Mouse (Mus musculus) midbrain, postnatal 0 days (tissue): ENCODE data around the gene Krt39. TPM values are rescaled to one million over a fixed set of nuclear protein-coding genes. Genes with fewer than 3 reads are reported as not detected.

Experiments used
- ATAC-seq: fragments of 200-750 bp; cut with Nextera tagmentation; 2 replicates; pipeline ENCODE4 v1.8.0; 2017; ENCODE audit warnings: moderate number of reproducible peaks, mild to moderate bottlenecking, moderate TSS enrichment, moderate library complexity; ENCODE audit not compliant: low FRiP score
- DNase-seq: peaks from one replicate; pipeline ENCODE4 v3.0.0-alpha.2; 2015; ENCODE audit warnings: low spot score
- H3K27ac ChIP-seq: fragments of 300-500 bp; sonication (generic); 2 replicates; pipeline ENCODE4 v1.5.1; 2014; ENCODE audit warnings: low read depth, mild to moderate bottlenecking, low read length, mixed read lengths
- H3K27me3 ChIP-seq: fragments of 300-500 bp; sonication (generic); 2 replicates; pipeline ENCODE4 v1.6.1; 2014; ENCODE audit warnings: low read length, control low read depth, mixed read lengths; ENCODE audit not compliant: insufficient read depth
- H3K36me3 ChIP-seq: fragments of 300-500 bp; sonication (generic); 2 replicates; pipeline ENCODE4 v1.6.1; 2014; ENCODE audit warnings: low read length, control low read depth, mixed read lengths; ENCODE audit not compliant: insufficient read depth
- H3K4me1 ChIP-seq: fragments of 300-500 bp; sonication (generic); 2 replicates; pipeline ENCODE4 v1.6.1; 2014; ENCODE audit warnings: mild to moderate bottlenecking, control low read depth, antibody characterized with exemption, low read length, mixed read lengths; ENCODE audit not compliant: insufficient read depth
- H3K4me2 ChIP-seq: fragments of 300-500 bp; sonication (generic); 2 replicates; pipeline ENCODE4 v1.6.1; 2014; ENCODE audit warnings: low read depth, mild to moderate bottlenecking, low read length, mixed read lengths; ENCODE audit not compliant: poor library complexity, severe bottlenecking
- H3K4me3 ChIP-seq: fragments of 300-500 bp; sonication (generic); 2 replicates; pipeline ENCODE4 v1.5.1; 2014; ENCODE audit warnings: low read depth, mild to moderate bottlenecking, low read length, moderate library complexity
- H3K9ac ChIP-seq: fragments of 300-500 bp; sonication (generic); replicated peaks from 2 replicates; pipeline ENCODE4 v1.6.1; 2014; ENCODE audit warnings: mild to moderate bottlenecking, low read length, moderate library complexity, mixed read lengths; ENCODE audit not compliant: poor library complexity, severe bottlenecking
- H3K9me3 ChIP-seq: fragments of 300-500 bp; sonication (generic); 2 replicates; pipeline ENCODE4 v1.6.1; 2016; ENCODE audit warnings: low read length, control low read depth
- CTCF ChIP-seq: IDR thresholded peaks from 2 replicates; pipeline ENCODE4 v1.5.1; 2016; ENCODE audit warnings: antibody characterized with exemption, mild to moderate bottlenecking
- WGBS: fragments of 180-500 bp; shearing (Covaris S2); extraction: QIAGEN DNeasy Blood & Tissue Kit; methylation state at CpG from one replicate; pipeline ENCODE4 v1.1.7; 2014; 5-methylcytosine and 5-hydroxymethylcytosine counted together
- polyA plus RNA-seq: library from polyadenylated mRNA; unstranded; fragments of >200 nt; fragmentation: Nextera tagmentation; extraction: Ambion mirVana; gene quantifications from 2 replicates; pipeline ENCODE4 v1.2.1, GENCODE M21; 2015
- total RNA-seq: library from RNA; depleted of rRNA; stranded (reverse); fragments of >200 nt; gene quantifications from 2 replicates; pipeline ENCODE4 v1.2.3, GENCODE M21; 2014; rRNA removed

Krt39 gene
- total RNA-seq (not detected in 2 replicates), polyA plus RNA-seq (not detected in 2 replicates)

GRCm38 (mm10) chr11:99521288-99521860 lies at the start of gene Krt39:
TSS of gene Krt39 (minus strand) at chr11:99521338.
- Histone ChIP-seq H3K9me3 (no peaks in the 10 kb centered on the region), H3K36me3 (no peaks in the 10 kb centered on the region), H3K27me3 (no peaks in the 10 kb centered on the region), H3K27ac (no peak within 1 kb of the TSS), H3K4me2 (no peak within 1 kb of the TSS), H3K4me1 (no peaks in the 10 kb centered on the region), H3K4me3 (no peak within 1 kb of the TSS), H3K9ac (no peak within 1 kb of the TSS)
- no peak for TF ChIP-seq CTCF
- WGBS, result 86% methylated on average over 13 of the region's 13 CpGs
- DNase-seq (no peak), ATAC-seq (no peak)

GRCm38 (mm10) chr11:99566530-99566929 lies 45.4 kb upstream of the Krt39 start, which contains the start of gene Krtap3-1:
TSS of gene Krtap3-1 (minus strand) at chr11:99566630.
- H3K4me3 ChIP-seq, result no peak within 1 kb of the TSS
- no peak for DNase-seq
- no peak within 1 kb of the TSS for H3K9ac ChIP-seq
- H3K4me2 ChIP-seq, result no peak within 1 kb of the TSS
- H3K27ac ChIP-seq, result no peak within 1 kb of the TSS
- H3K36me3 ChIP-seq, result no peaks in the 10 kb centered on the region
- no peak for TF ChIP-seq CTCF
- no peaks in the 10 kb centered on the region for H3K9me3 ChIP-seq
- ATAC-seq, result no peak
- H3K4me1 ChIP-seq, result no peaks in the 10 kb centered on the region
- 97% methylated on average over 7 of the region's 7 CpGs for WGBS
- no peaks in the 10 kb centered on the region for H3K27me3 ChIP-seq

- no peaks in the 10 kb centered on the region for H3K27me3 ChIP-seq
- no peak overlapping the region for H3K27ac ChIP-seq
- ATAC-seq, result no peak
- no peak for DNase-seq
- 84% methylated on average over 6 of the region's 6 CpGs for WGBS
- no peak overlapping the region for H3K4me2 ChIP-seq
- no peaks in the 10 kb centered on the region for H3K4me1 ChIP-seq
- H3K36me3 ChIP-seq, result no peaks in the 10 kb centered on the region
- TF ChIP-seq CTCF, result no peak
- no peak overlapping the region for H3K4me3 ChIP-seq
- no peaks in the 10 kb centered on the region for H3K9me3 ChIP-seq
- no peak overlapping the region for H3K9ac ChIP-seq
Measured at GRCm38 (mm10) chr11:99562580-99562979, 41.4 kb upstream of the Krt39 start.

GRCm38 (mm10) chr11:99559366-99559765 lies 38.2 kb upstream of the Krt39 start, which contains the start of gene Gm11939:
TSS of gene Gm11939 (minus strand) at chr11:99559466.
- no peaks in the 10 kb centered on the region for H3K27me3 ChIP-seq
- H3K9me3 ChIP-seq, result no peaks in the 10 kb centered on the region
- H3K36me3 ChIP-seq, result no peaks in the 10 kb centered on the region
- DNase-seq, result no peak
- ATAC-seq, result no peak
- WGBS, result 90% methylated on average over 9 of the region's 9 CpGs
- no peak within 1 kb of the TSS for H3K4me2 ChIP-seq
- no peaks in the 10 kb centered on the region for H3K4me1 ChIP-seq
- TF ChIP-seq CTCF, result no peak
- H3K9ac ChIP-seq, result no peak within 1 kb of the TSS
- no peak within 1 kb of the TSS for H3K27ac ChIP-seq
- H3K4me3 ChIP-seq, result no peak within 1 kb of the TSS

GRCm38 (mm10) chr11:99557976-99558745 lies 37.0 kb upstream of the Krt39 start:
- no peaks in the 10 kb centered on the region for H3K27me3 ChIP-seq
- H3K36me3 ChIP-seq, result no peaks in the 10 kb centered on the region
- no peak overlapping the region for H3K27ac ChIP-seq
- H3K4me1 ChIP-seq, result no peaks in the 10 kb centered on the region
- H3K9ac ChIP-seq, result no peak overlapping the region
- ATAC-seq (no peak), DNase-seq (no peak)
- no peak overlapping the region for H3K4me3 ChIP-seq
- TF ChIP-seq CTCF, result no peak
- no peaks in the 10 kb centered on the region for H3K9me3 ChIP-seq
- no peak overlapping the region for H3K4me2 ChIP-seq
- 85% methylated on average over 3 of the region's 3 CpGs for WGBS

GRCm38 (mm10) chr11:99556753-99557152 lies 35.6 kb upstream of the Krt39 start, which contains the start of gene Krtap3-2:
TSS of gene Krtap3-2 (minus strand) at chr11:99556853.
- Histone ChIP-seq H3K36me3 (no peaks in the 10 kb centered on the region), H3K4me3 (no peak within 1 kb of the TSS), H3K9ac (no peak within 1 kb of the TSS), H3K27ac (no peak within 1 kb of the TSS), H3K4me1 (no peaks in the 10 kb centered on the region), H3K27me3 (no peaks in the 10 kb centered on the region), H3K4me2 (no peak within 1 kb of the TSS), H3K9me3 (no peaks in the 10 kb centered on the region)
- TF ChIP-seq CTCF, result no peak
- DNase-seq, result no peak
- whole genome bisulfite sequencing, result 90% methylated on average over 2 of the region's 2 CpGs
- ATAC-seq, result no peak
